Mouse (Mus musculus) mature B cell (primary cell): ENCODE results near the gene Fam69b.
"Not testable (repeated sequence)": the region's sequence is repeated elsewhere in the genome, so short reads cannot be mapped to it uniquely, and the experiment has no call there.

Source experiments
- in situ Hi-C: fragments of 300-500 bp; cut with MboI; formaldehyde crosslinking; loops from 2 replicates; pipeline ENCODE4 v1.14.3; 2019

The Fam69b gene

GRCm38 (mm10) chr2:26661143-26661752 lies 33.0 kb downstream of the Fam69b start:
- in situ Hi-C loops = no loop called here

DNA sequence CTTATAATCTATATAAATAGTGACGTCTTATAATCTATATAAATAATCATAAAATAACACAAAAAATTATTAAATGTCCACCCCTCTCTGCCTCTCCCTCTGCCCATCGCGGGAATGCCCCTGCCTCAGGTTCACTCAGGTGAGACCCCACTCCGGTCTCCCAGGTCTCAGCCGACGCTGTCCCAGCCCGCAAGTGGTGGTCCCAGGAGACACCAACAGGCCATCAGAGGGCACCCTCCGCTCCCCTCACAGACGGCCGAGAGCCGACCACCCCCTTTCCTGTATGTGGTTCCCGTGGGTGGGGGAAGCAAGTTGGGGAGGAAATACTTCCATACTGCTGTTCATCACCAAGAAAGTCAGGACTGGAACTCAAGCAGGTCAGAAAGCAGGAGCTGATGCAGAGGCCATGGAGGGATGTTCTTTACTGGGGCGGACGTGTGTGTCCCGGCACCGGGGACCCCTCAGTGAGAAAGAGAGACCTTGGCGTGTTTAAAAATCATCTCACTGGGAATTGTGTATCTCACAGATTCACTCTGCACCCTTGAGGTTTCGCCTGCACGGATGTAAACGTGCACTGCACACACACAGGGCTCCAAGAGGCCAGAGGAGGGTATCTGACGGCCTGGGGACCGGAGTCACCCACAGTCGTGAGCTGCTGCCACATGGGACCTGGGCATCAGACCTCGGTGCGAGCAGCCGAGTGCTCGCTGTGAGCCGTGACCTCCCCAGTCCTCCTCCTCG lies 33.7 kb downstream of the Fam69b start:
- in situ Hi-C loops = no loop called here

DNA sequence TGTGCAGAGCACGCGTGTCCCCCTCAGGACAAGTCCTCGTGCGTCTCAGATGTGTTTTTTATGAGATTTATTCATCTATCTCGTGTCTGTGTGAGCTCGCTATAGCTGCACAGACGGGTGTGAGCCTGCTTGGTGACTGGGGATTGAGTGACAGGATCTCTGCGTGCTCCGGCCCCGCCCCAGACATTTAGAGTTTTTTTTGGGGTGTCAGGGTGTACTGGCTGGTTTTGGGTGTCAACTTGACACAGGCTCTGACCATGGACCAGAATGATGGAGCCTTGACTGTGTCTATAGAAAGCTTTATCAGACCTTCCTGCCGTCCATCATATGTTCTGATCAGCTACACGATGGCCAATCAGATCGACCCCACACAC lies 34.2 kb downstream of the Fam69b start:
- in situ Hi-C loops = no loop called here

DNA sequence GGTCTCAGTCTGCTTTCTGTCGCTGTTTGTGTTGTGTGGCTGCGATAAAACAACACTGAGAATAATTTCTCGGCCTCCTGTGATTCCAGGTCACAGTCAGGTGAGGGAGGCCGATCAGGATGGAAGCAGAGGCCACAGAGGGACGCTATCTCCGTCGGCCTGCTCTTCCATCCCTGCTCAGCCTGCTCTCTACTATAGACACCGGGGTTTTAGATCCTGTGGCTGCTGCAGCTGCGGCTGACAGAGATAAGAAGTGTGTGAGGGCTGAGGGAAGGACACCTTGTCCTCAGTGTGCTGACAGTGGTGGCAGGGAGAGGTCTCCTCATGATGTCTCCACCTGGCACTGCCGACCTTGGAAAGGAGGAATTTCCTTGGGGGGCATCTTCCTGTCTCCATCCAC lies 34.9 kb downstream of the Fam69b start:
- in situ Hi-C loops = no loop called here

DNA sequence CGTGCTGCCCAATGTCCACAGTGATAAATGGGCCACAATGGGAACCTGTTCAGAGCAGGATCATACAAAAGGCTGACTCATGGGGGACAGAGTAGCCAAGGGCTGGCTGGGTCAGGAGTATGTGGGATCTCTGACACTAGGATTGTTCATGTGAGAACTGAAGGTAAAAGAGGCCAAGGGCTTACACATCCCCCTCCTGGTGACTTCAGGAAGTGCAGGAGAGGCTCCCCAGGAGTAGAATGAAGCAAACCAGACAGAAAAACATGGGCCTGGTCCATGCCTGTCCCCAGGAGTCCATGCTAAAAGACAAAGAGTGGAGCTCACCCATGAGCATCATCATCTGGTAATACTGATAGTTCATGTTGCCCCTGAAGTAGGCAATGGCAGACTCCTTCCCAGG lies 35.3 kb downstream of the Fam69b start:
- in situ Hi-C loops = not testable (repeated sequence)

- in situ Hi-C loops = no loop called here
These were observed 40.5 kb downstream of the Fam69b start for GRCm38 (mm10) chr2:26668746-26669145.

- in situ Hi-C loops = no loop called here
These were observed 42.9 kb downstream of the Fam69b start, which contains the start of gene Lcn4 for GRCm38 (mm10) chr2:26671182-26671581. Gene Lcn4 (minus strand): TSS chr2:26671282.
